Mouse (Mus musculus) MEL (cell line): ENCODE measurements at regions not wholly inside any gene's neighbourhood (a gene's known extent, or its start where the extent isn't known, plus 50 kb on each side); places are given as distances from the start of the nearest gene placed in this dataset.

ENCODE experiments used
- DNase-seq: peaks from one replicate; pipeline ENCODE4 v3.0.0; 2011; ENCODE audit warnings: low read depth, low spot score
- H3K27ac ChIP-seq: 2 replicates; pipeline ENCODE4 v1.5.1; 2012; ENCODE audit warnings: low read depth, mild to moderate bottlenecking, control low read depth, low read length, moderate library complexity; ENCODE audit not compliant: control insufficient read depth
- H3K27me3 ChIP-seq, 2 experiments: fragments of 150-350 bp in 1 of 2; sonication (generic) in 1 of 2; 2 replicates each; pipeline ENCODE4 v1.6.1; 2012; ENCODE audit warnings: low read length in 2 of 2, mild to moderate bottlenecking in 2 of 2, improper control_type of control experiment in 1 of 2, moderate library complexity in 1 of 2; ENCODE audit not compliant: insufficient read depth in 2 of 2, control insufficient read depth in 1 of 2
- H3K36me3 ChIP-seq, 2 experiments: 2 replicates each; pipeline ENCODE4 v1.6.1; 2012 to 2014; ENCODE audit warnings: low read length in 2 of 2, improper control_type of control experiment in 1 of 2, inconsistent platforms in 1 of 2, mild to moderate bottlenecking in 1 of 2; ENCODE audit not compliant: insufficient read depth in 2 of 2, control insufficient read depth in 1 of 2
- H3K4me1 ChIP-seq, 2 experiments: fragments of 150-350 bp in 1 of 2; sonication (generic) in 1 of 2; 2 replicates each; pipeline ENCODE4 v1.6.1; 2012; ENCODE audit warnings: low read length in 2 of 2, improper control_type of control experiment in 1 of 2, mild to moderate bottlenecking in 1 of 2; ENCODE audit not compliant: insufficient read depth in 2 of 2, control insufficient read depth in 1 of 2
- H3K4me3 ChIP-seq, 2 experiments: fragments of 150-350 bp in 1 of 2; sonication (generic) in 1 of 2; 2 replicates each; pipeline ENCODE4 v1.5.1; 2012; ENCODE audit warnings: low read depth in 2 of 2, low read length in 2 of 2, mild to moderate bottlenecking in 2 of 2, moderate library complexity in 2 of 2, control low read depth in 1 of 2, improper control_type of control experiment in 1 of 2; ENCODE audit not compliant: control insufficient read depth in 1 of 2, insufficient read depth in 1 of 2
- H3K79me2 ChIP-seq: 2 replicates; pipeline ENCODE4 v1.6.1; 2012; ENCODE audit warnings: mild to moderate bottlenecking, low read length, moderate library complexity; ENCODE audit not compliant: control insufficient read depth, poor library complexity, insufficient read depth
- H3K9ac ChIP-seq: 2 replicates; pipeline ENCODE4 v1.6.1; 2012; ENCODE audit warnings: low read depth, mild to moderate bottlenecking, control low read depth, low read length, moderate library complexity; ENCODE audit not compliant: control insufficient read depth, poor library complexity, severe bottlenecking
- H3K9me3 ChIP-seq: fragments of 150-350 bp; sonication (generic); replicated peaks from 2 replicates; pipeline ENCODE4 v1.6.1; 2012; ENCODE audit warnings: mild to moderate bottlenecking, low read length, improper control_type of control experiment, moderate library complexity; ENCODE audit not compliant: insufficient read depth
- E2F4 ChIP-seq: IDR thresholded peaks from 2 replicates; pipeline ENCODE4 v1.6.1; 2011; ENCODE audit warnings: low read depth, low read length, improper control_type of control experiment, borderline replicate concordance
- ETS1 ChIP-seq: IDR thresholded peaks from 2 replicates; pipeline ENCODE4 v1.6.1; 2012; ENCODE audit warnings: low read depth, mild to moderate bottlenecking, inconsistent platforms, low read length, improper control_type of control experiment, moderate library complexity
- GABPA ChIP-seq: IDR thresholded peaks from 2 replicates; pipeline ENCODE4 v1.6.1; 2012; ENCODE audit warnings: low read depth, mild to moderate bottlenecking, inconsistent platforms, low read length, improper control_type of control experiment, moderate library complexity
- HCFC1 ChIP-seq: IDR thresholded peaks from 2 replicates; pipeline ENCODE4 v1.6.1; 2012; ENCODE audit warnings: low read depth, mild to moderate bottlenecking, inconsistent platforms, low read length, improper control_type of control experiment, moderate library complexity
- KAT2A ChIP-seq: conservative IDR thresholded peaks from 2 replicates; pipeline ENCODE4 v1.6.1; 2012; ENCODE audit warnings: low read depth, low read length, improper control_type of control experiment, inconsistent platforms
- MAX ChIP-seq: IDR thresholded peaks from 2 replicates; pipeline ENCODE4 v1.6.1; 2011; ENCODE audit warnings: low read length, improper control_type of control experiment
- MEF2A ChIP-seq: IDR thresholded peaks from 2 replicates; pipeline ENCODE4 v1.6.1; 2014; ENCODE audit warnings: low read depth, mild to moderate bottlenecking, inconsistent platforms, low read length, improper control_type of control experiment; ENCODE audit not compliant: poor library complexity, insufficient replicate concordance, severe bottlenecking; ENCODE audit errors: extremely low read depth
- MXI1 ChIP-seq: IDR thresholded peaks from 2 replicates; pipeline ENCODE4 v1.6.1; 2011; ENCODE audit warnings: mild to moderate bottlenecking, low read depth, low read length, improper control_type of control experiment
- NELFE ChIP-seq: IDR thresholded peaks from 2 replicates; pipeline ENCODE4 v1.6.1; 2011; ENCODE audit warnings: low read depth, low read length, improper control_type of control experiment
- NRF1 ChIP-seq: IDR thresholded peaks from 2 replicates; pipeline ENCODE4 v1.6.1; 2014; ENCODE audit warnings: low read depth, mild to moderate bottlenecking, inconsistent platforms, low read length, improper control_type of control experiment, moderate library complexity; ENCODE audit not compliant: poor library complexity, insufficient read depth, severe bottlenecking
- POLR2AphosphoS2 ChIP-seq: IDR thresholded peaks from 2 replicates; pipeline ENCODE4 v1.6.1; 2011; ENCODE audit warnings: low read length, improper control_type of control experiment
- RAD21 ChIP-seq: IDR thresholded peaks from 2 replicates; pipeline ENCODE4 v1.6.1; 2011; ENCODE audit warnings: mild to moderate bottlenecking, low read depth, low read length, improper control_type of control experiment
- SIN3A ChIP-seq: IDR thresholded peaks from 2 replicates; pipeline ENCODE4 v1.6.1; 2012; ENCODE audit warnings: low read length, improper control_type of control experiment, inconsistent platforms
- SMC3 ChIP-seq: IDR thresholded peaks from 2 replicates; pipeline ENCODE4 v1.6.1; 2011; ENCODE audit warnings: low read depth, low read length, improper control_type of control experiment
- TAL1 ChIP-seq: IDR thresholded peaks from 2 replicates; pipeline ENCODE4 v1.6.1; 2012; ENCODE audit warnings: mild to moderate bottlenecking, inconsistent platforms, low read length, moderate library complexity, mixed read lengths
- TBP ChIP-seq: IDR thresholded peaks from 2 replicates; pipeline ENCODE4 v1.8.0; 2011; ENCODE audit warnings: low read depth, low read length, improper control_type of control experiment
- TCF12 ChIP-seq: IDR thresholded peaks from 2 replicates; pipeline ENCODE4 v1.6.1; 2014; ENCODE audit warnings: low read depth, mild to moderate bottlenecking, inconsistent platforms, low read length, improper control_type of control experiment, moderate library complexity
- UBTF ChIP-seq: IDR thresholded peaks from 2 replicates; pipeline ENCODE4 v1.6.1; 2012; ENCODE audit warnings: low read depth, mild to moderate bottlenecking, inconsistent platforms, low read length, improper control_type of control experiment, moderate library complexity, borderline replicate concordance; ENCODE audit not compliant: insufficient read depth
- USF1 ChIP-seq: IDR thresholded peaks from 2 replicates; pipeline ENCODE4 v1.6.1; 2014; ENCODE audit warnings: low read depth, mild to moderate bottlenecking, inconsistent platforms, low read length, improper control_type of control experiment, moderate library complexity
- USF2 ChIP-seq, 2 experiments: IDR thresholded peaks; 2 replicates each; pipeline ENCODE4 v1.6.1; 2011 to 2012; ENCODE audit warnings: improper control_type of control experiment in 2 of 2, low read length in 2 of 2, borderline replicate concordance in 1 of 2, inconsistent platforms in 1 of 2, low read depth in 1 of 2, mild to moderate bottlenecking in 1 of 2; ENCODE audit not compliant: insufficient read depth in 1 of 2
- ZC3H11A ChIP-seq: IDR thresholded peaks from 2 replicates; pipeline ENCODE4 v1.6.1; 2012; ENCODE audit warnings: low read depth, mild to moderate bottlenecking, inconsistent platforms, low read length, improper control_type of control experiment
- ZNF384 ChIP-seq: IDR thresholded peaks from 2 replicates; pipeline ENCODE4 v1.6.1; 2012; ENCODE audit warnings: low read depth, mild to moderate bottlenecking, inconsistent platforms, low read length, improper control_type of control experiment

DNA sequence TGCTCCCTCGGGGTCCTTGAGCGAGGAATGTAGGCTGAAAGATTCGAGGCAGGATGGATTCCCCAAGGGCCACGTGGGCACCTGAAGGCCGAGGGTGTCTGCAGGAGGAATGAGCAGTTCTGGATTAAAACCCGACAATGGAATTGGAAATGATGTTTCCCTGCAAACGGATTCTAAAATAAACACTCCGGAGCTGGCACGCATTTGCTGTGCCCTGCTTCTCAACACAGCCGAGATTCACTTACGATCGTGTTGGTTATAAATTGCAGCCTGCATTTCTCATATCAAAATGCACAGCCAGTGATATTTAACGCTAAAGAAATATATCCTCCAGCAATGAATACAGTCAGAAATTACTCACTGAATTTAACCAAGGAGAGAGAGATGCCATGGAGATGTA lies 169.4 kb upstream of the Fam19a5 start:
- Histone ChIP-seq H3K36me3 (no peaks in the 10 kb centered on the region), H3K9me3 (no peaks in the 10 kb centered on the region), H3K79me2 (no peaks in the 10 kb centered on the region), H3K4me3 (no peak overlapping the region), H3K27ac (no peak overlapping the region), H3K27me3 (no peaks in the 10 kb centered on the region), H3K4me1 (no peaks in the 10 kb centered on the region), H3K9ac (no peak overlapping the region)
- no peak for DNase-seq
- TF ChIP-seq NRF1 (no peak), RAD21 (no peak), MEF2A (no peak), KAT2A (no peak), ETS1 (no peak)

GRCm38 (mm10) chr15:87375596-87376194 lies 168.4 kb upstream of the Fam19a5 start:
- Histone ChIP-seq H3K36me3 (no peaks in the 10 kb centered on the region), H3K9ac (no peak overlapping the region), H3K27ac (no peak overlapping the region), H3K4me3 (no peak overlapping the region), H3K27me3 (no peaks in the 10 kb centered on the region), H3K4me1 (no peaks in the 10 kb centered on the region), H3K9me3 (no peaks in the 10 kb centered on the region), H3K79me2 (no peaks in the 10 kb centered on the region)
- TF ChIP-seq USF2 (IDR thresholded peaks at IDR 0.05; ENCODE audit: borderline replicate concordance in 1 of 2, insufficient read depth in 1 of 2, low read depth in 1 of 2, low read length in 2 of 2) (no peak), GABPA (no peak), RAD21 (no peak), SMC3 (no peak), ZC3H11A (no peak), TAL1 (no peak), MAX (no peak), TBP (no peak), TCF12 (no peak), E2F4 (no peak), UBTF (no peak), NELFE (no peak), USF1 (no peak), ZNF384 (no peak), NRF1 (no peak), MXI1 (no peak), SIN3A (no peak), HCFC1 (no peak), POLR2AphosphoS2 (no peak)
- no peak for DNase-seq
